Mouse (Mus musculus) heart, adult 8-10 months (tissue): ENCODE measurements around the gene Nfib. TPM values are rescaled to one million over a fixed set of nuclear protein-coding genes. Genes with fewer than 3 reads are reported as not detected.

Experiments
- DNase-seq: peaks from one replicate; pipeline ENCODE4 v3.0.0; 2022; ENCODE audit warnings: low spot score
- total RNA-seq, 4 experiments: library from RNA; stranded (reverse); gene quantifications; 2 replicates each; pipeline ENCODE4 v1.2.4; 2022

Nfib gene
- total RNA-seq, 4 experiments from 2014 or later: 115 to 138 (median 131) TPM

DNA sequence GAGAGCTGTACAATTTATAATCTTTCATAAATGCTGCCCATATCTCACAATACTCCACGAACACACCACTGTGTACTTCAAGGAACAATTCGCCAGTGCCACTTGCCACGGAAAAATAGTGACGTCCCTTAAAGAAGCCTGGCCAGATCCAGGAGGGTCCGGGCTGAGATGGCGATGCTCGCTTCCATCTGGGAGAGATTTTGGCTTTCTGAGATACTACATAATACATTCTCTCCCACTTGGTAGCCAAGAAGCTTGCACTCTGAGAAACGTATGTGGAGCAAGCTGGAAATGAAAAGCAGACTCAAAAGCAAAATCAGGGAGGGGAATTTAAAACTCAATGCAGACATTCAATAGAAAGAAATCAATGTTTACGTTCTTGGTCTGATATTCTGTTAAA lies 313.1 kb downstream of the Nfib start:
- DNase-seq: no peak

DNA sequence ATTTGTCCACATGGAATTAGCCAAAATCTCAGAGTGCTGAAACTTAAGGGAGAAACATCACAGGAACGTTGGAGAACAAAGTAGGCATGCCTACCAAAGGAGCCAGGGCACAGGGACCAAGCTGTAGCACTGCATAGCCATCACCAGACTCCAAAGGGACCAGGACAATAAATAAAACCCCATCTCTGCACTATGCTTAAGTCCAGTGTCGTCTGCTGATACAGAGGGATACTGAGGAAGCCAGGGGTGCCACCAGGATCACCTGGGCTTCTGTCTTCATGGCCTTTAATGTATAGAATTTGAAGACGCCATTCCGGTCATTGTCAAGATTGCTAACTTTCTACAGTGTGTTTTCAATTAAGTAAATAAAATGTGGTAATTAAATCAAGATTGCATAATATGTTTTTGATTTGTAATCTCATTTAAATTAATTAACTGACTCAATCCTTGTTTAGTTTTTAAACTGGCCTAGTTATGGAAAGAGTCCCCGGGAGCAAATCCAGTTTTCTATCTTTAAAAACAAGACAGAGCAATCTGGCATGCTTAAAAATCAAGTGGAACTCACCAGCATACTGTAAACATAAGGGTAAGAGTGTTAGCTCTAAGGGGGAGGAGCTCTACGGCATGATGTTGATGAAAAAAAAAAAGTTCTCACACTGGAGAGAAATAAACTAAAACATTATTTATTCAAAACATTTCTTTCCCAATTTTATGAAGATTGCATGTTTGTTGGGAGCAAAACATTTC lies 313.7 kb downstream of the Nfib start:
- DNase-seq: no peak

DNA sequence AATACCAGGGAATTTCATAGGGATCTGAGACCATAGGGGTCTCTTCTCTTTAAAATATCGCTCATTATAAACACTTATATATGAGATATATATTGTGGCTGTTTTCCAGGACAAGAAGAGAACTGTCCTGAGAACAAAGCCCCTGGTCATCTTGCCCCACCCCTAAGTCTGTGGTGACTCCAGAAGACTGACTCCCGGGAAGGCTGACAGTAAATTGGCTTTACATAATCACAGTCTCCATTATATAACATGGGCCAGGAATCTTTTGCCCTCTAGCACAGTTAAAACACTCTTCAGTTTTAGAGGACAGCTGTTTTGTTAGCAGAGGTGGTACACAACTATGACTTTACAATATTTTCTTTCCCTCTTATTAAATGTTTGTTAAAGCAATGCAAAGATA lies 315.0 kb downstream of the Nfib start:
- no peak for DNase-seq

DNA sequence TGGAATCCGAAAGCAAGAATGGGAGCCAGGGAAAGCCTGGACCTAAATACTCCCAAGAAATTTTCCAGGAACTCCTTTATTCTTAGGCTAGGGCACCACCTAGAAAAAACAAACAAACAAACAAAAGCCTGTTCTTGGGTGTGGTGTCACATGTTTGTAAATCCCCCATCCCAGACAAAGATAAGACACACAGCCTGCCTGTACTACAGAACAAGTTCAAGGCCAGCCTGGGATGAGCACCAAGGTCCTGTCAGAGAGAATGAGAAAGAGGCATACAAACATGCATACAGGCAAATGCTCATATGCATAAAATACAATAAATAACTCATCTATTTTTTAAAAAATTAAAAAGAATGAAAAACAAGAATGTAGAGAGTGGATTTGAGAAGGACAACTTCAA lies 315.7 kb downstream of the Nfib start:
- no peak for DNase-seq

DNA sequence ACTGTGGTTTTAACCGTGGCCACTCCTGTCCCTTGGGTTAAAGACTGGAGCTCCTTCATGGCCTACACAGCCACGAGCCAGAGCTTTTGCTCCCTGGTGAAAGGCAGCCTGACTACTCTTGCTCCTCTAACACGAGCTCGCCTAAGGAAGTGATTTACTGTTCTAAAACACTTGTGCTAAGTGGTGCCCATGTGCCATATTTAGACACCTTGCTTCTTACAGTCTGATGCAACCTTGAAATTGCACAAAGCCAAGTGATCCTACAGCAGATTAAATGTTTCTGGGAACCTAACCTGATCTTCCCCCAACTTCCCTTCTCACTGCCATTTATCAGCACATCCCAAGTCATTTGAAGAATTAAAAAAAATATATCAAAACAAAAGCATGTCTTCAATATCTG lies 317.9 kb downstream of the Nfib start:
- DNase-seq: no peak

DNA sequence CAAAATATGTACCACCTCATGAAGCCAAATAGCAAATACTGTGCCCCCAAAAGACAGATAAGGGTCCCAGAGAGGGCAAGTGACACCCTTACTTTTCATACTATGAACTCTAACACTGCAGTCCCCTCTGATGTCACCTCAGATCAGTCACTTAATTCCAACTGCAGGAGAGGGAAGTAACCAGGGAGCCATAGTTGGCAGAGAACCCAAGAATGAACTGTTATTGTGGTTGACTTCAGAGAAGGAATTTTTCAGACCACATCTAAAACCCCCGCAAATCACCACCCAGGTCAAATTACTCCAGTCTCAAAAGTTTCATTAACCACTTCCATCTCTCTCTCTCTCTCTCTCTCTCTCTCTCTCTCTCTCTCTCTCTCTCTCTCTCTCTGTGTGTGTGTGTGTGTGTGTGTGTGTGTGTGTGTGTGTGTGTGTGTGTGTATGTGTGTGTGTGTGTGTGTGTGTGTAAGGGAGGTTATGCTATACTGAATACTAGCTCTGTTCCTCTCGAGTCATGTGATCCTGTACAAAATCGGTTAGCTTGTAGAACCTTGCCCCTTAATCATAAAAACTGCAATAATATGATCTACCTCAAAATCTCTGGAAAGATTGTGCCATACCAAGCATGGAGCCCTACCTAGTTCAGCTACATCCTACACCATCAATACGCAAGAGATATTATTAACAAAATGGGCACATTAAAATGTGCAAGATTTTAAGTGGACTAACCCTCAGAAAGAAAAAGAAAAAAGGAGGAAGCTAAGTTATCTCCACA lies 319.1 kb downstream of the Nfib start:
- DNase-seq: no peak

DNA sequence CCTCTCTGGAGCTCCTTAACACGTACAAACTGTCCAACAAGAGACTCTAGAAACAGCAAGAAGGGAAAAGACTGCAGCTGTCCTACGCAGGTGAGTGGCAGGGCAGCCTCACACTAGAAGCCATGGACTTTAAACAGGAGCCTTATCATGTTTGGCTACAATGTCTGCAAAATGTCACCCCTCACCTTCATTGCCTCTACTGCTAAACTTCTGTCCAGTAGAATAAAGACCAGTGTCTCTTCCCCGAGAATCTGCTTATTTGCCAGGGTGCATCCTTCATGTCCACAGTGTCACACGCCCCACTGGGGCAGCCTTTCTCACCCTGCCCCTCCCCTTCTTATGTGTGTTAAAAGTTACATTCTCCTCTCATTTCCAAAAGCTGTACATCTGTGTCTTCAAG lies 319.9 kb downstream of the Nfib start:
- no peak for DNase-seq

DNA sequence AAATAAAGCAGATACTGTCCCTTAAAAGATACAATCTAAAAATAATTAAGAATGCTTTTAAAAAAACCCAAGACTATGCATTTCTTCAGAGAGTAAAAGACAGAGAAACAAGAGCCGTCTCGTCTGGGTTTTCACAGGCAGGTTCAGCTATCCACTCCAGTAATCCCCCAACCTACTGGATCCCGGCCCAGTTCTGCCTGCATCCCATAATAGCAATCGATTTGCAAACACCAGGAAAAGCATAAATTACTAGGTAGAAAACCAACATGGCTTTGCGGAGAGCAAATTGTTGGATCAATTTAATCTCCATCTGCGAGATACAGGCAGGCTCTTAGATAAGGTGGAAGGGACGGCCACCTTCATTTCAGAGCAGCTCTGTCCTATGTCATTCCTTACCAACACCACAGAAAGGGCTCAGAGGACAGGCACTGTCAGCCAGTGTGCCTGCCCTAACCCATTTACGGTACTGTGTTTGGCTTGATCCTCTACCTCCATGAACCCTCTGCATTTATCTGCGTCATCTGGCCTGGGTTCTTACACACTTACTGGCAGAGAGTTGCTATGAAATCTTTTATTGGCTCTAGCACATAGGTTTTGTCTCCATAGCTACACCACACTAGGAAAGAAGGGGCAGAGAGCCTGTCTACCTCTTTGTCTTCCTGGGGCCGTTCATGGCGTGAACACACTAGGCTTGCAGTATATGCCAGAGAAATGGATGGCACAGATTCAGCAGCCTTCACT lies 321.4 kb downstream of the Nfib start:
- DNase-seq: no peak

DNA sequence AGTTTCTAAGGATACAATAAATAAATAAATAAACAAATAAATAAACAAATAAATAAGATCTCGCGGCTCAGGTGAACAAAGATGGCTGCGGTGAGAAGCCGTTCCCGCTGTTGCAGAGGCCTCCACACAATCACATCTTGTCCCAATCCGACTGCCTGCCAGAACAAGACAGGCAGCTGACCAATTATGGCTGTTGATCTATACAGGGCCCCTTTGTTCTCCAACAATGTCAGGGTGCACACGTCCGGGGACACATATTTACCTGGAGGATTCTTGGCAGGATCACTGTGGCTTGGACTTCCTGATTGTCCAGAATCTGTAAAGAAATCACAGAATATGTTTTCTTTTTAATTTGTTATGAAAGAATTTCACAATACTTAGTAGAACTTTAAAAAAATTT lies 322.2 kb downstream of the Nfib start:
- DNase-seq: no peak

DNA sequence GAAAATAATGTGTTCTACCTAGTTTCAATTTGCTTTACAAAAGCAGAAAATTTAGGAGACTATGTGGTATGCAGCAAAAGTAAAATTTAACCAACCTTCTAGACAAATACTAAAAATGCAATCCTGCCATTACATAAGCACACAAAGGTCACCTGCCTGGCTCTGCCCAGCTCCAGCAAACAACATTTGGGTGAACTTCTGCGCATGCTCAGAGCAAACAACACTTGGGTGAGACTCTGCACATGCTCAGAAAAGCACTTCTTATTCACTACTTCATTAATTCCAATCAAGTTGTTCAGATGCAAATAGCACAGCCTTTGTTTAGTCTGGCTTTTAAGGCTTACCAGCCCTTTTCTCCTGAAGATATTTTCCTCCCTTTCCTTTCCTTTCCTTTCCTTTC lies 323.8 kb downstream of the Nfib start:
- DNase-seq: no peak

DNA sequence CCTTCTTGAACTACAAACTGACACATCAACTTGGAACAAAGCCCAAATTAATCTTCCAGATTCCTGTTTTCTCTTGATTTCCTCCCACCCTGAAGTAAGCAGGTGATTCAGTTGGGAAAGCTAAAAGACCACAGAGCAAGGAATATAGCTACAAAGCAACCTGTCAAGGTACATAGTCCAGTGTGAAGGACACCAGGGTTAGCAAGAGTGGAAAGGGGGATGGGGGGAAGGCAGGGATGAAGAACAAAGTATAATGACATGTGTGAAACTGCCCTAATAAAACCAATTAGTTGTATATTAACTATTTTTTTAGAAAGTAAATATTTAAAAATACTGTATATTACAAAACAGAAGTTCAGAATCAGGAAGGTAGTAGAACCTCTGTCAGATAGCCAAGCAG lies 325.0 kb downstream of the Nfib start:
- no peak for DNase-seq

DNA sequence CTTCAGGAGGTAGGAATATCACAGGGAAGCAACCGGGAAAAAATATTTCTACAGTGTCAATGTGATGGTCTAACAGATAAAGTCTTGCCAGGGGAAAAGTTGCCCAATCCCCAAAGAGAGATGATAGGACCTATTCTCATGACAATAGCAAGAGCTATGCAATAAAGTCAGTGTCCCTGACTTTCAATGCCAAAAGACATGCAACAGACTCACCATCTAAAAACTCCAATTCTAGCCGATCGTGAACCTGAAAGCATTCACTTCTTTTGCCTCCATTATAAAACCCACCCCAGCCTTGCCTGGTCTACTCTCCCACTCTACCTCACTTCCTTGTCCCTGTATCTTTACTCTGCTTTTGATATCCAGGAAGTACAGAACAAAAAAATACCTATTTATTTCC lies 327.5 kb downstream of the Nfib start:
- no peak for DNase-seq

DNA sequence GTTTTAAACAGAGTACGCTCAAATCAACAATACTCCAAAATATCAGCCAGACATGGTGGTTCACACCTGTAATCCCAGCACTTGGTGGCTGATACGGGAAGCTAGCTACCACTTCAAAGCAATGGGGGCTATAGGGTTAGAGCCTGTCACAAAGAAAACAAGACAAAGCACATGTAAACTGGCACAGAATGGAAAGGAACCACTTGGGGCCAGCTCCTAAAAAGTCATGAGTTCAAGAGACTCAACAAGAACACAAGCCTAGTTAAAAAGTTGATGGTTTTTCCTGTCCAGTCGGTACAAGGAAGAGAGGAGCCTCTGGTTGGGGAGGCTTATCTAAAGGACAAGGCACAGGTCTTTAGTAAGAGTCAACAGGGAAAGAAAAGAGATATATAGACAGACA lies 327.9 kb downstream of the Nfib start:
- DNase-seq: no peak

DNA sequence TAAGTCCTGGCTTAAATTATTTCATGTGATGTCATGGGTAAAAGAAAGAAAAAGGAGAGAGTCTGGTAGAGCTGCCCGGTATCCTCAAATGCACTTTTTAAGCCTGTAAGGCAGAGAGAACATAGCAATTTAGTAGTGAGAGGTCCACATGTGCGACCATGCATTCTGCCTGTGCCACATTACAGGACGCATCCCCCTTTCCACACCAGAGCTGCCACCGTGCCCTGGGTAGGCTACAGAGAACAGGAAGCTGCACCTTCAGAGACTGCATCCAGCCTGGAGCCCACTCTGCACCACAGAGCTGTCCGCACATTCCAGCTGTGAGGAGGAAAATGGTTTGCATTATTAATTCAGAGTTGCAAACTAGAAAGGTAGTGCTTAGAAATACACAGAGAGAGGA lies 331.0 kb downstream of the Nfib start:
- DNase-seq: no peak

DNA sequence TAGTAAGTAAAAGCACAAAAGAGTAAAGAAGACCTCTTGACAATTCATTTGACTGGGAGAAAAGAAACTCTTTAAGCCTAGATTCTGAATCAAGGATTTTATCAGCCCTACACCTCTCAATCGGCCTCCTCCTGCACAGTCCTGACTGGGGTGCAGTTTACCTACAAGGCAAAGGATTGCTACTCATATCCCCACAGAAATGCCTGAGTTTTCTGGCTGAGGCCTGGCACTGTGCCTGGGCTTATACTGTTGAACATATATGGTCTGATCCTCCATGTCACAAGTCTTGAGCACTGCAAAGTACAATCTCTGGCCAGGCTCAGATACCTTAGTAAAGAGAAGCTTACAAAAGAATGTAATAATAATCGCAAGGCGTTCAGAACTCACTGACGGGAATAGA lies 333.3 kb downstream of the Nfib start:
- no peak for DNase-seq

DNA sequence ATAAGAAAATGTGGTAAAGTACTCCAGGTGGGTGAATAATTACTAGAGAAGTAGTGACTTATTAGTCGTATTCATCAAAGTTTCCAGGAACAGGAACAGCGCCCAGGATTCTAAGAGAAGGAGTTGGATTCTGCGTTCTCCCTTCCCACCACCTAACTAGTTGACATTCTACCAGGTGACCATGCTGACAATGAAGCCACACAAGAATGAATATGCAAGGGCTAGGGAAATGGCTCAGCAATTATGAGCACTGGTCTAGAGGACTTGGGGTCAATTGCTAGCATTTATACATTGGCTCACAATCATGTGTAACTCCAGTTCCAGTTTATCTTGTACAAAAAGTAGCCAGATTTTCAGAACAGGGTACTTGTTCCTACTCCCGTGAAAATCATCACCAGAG lies 334.1 kb downstream of the Nfib start:
- DNase-seq: no peak

DNA sequence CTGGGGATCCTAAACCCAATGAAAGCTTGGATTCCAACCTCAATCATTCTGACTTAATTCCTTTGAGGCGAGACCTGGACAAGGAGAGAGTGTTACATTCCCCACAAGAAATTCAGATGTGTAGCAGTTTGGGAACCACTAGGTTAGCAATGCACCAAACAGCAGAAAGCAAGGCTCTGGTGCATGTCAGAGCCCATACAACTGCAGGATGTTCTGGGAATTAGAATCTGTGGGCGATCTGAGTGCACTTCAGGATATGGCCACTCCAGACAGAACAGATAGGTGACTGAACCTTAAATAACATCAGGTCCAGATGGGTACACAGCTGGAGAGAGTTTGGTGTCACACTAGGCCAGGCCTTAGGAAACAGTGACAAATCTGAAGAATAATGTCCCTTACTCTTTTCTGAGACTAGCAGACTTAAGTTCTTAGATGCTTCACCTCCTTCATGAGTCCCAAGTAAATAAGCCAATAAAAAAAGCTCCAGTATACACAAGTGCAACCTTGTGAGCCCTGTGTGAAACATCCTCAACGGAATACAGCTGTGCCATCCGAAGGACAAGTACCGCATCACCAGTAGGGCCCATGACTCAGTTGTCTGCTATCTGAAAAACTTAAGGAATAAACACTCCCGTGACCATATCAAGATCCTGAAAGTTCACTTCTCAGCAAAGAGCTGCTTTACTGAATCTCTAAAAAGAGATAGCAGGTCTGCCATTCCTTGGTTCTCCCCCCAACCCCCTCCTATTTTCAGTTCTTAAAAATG lies 336.4 kb downstream of the Nfib start:
- DNase-seq: no peak

DNA sequence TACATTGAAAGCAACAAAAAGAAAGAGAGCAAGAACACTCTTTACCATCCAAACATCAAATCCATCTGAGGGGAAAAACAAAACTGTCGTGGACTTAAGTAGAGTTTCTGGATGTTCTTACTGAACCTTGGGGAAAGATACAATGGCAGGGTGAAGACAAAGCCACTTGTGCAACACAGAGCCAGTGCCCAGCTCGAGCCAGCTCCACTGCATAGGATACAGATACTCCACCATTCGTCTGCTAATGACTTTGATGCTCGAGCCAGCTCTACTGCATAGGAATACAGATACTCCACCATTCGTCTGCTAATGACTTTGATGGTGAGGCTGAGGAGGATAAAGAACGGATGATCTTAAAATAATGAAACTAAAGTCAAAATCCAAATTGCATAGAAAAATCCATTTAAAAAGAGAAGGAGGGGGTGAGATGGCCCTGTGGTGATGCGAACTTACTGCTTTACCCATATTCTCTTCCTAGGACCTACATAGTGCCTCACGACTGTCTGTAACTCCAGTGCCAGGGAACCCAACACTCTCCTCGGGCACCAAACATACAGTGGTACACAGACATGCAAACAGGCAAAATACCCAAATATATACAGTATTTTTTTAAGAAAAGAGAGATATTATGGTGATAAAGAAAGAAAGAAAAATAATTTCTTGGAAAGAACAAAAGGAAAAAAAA lies 337.3 kb downstream of the Nfib start:
- DNase-seq: no peak

DNA sequence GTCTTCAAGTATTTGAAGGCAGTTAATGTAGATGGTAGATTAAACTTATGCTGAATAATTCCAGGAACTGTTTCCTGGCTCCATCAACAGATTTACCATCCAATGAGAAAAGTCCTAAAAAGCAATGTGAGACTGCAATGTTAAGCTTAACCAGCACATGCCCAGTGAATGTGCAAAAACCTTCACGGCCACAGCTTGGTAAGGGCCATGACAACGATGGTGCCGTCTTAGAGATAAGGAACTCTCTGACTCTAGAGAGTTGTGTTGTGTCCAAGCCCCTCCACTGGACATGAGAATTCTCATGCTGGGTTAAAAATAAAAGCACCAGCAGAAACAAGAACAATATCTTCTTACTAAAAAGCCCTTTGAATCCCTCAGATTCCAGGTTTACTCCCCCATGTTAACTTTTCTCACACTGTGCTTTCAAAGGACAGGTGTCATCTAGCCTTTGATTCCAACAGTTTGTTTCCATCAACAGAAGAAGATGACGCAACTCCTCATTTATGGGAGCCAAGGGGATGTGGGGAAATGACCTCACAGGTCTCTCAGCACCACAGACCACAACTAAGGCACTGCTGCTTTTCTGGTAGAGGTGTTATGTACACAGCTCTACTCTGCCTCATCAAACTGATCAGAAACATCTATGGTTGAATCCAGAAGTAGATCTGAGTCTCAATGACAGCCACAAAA lies 340.7 kb downstream of the Nfib start:
- DNase-seq: no peak

DNA sequence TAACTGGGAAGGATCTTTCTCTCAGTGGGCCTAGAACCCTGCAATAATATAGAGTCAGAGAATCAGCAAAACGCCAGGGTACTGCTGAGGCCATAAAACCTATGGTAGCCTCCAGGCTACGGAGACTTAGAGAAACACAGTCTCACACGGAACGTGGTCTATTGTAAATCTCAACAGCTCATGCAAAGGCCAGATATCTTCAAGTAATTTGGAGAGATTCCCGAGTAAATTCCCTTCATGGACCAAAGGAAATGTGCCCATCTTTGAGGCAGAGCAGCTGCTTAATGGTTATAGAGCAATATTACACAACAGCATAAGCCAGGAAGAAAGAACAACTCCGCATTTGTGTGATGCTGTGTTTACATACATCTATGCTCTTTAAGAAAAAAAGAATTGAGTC lies 341.6 kb downstream of the Nfib start:
- DNase-seq: no peak

DNA sequence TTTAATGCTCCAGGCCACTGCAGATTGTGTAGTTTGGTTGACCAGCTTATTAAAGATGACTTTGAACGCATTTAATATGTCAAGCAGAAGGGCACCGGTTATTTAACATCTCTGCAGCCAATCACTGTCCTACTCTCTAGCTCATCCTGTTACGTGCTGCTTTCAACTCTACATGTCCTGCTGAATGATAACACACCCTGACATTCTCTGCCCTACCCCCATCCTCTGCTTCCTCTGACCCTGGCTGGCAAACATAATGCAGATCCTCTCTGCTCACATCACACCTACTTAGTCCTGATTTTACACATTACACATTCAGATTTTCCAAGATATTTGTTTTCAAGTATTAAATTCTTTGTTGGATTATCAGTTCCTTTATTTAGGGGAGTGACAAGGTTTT lies 343.3 kb downstream of the Nfib start:
- DNase-seq: no peak
